Mouse (Mus musculus): ENCODE data around the gene Rras.

Gene Rras

DNA sequence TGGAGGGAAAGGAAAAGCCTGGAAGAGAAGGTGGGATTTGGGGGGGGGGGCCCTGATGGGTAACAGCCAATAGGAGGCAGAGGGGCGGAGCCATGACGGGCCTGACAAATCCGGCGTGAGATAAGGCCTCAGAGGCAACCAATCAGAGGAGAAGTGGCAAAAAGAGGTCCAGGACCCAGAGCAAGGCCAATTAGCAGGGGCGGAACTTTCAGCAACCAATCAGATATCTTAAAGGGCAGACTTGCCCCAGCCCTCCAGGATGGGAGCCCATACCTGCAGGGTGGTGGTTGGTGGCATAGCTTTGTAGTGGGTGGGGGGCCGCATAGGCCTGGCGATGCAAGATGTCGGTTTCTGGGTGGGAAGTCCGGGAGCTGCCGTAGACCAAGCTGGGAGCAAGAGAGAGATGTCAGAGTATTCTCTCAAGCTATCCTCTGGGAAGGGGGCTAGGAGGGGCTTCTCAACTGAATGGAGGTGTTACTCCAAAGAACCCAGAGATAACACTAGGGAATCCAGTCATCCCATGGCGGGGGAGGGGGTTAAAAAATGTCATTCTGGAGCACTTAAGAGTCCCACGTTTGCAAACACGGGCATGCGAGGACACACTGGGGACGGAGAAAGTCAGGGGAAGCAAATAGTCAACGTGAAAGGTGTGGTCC is 33.3 kb downstream of the Rras start:
- CTCF ChIA-PET, result interaction anchor here (0.6 to 2.1 kb wide), 14 partner anchors 7 to 204 kb away, joined by 3 to 9 read pairs (median 3); partner anchors contain the start of genes Aldh16a1 (in 1 of the 4), Pih1d1 (in 1 of the 4) and Rras (in 1 of the 4)

DNA sequence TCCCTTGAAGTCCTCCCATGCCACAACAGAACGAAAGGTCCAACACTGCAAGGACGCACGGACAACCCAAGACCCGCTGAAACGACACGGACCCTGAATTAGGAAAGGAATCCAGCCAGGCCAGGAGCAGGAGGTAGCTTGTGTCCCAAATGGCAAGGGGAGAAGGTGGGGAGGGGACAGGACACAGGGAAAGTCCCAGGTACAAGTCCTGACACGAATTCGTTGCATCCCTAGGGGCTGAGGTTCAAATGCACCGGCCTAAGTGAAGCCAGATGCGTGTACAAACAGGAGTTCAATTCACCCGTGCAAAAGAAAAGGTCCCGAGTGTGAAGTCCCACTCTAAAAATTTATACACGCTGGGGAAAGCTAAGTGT is 33.8 kb downstream of the Rras start:
- CTCF ChIA-PET, result interaction anchor here (0.6 to 2.1 kb wide), 14 partner anchors 8 to 205 kb away, joined by 3 to 9 read pairs (median 3); partner anchors contain the start of genes Aldh16a1 (in 1 of the 4), Pih1d1 (in 1 of the 4) and Rras (in 1 of the 4)
- POLR2A ChIA-PET, result interaction anchor here in 3 of 4 experiments (0.8 to 7.0 kb wide), 44 partner anchors 8 to 408 kb away, joined by 3 to 98 read pairs (median 4); partner anchors contain the start of genes Rras (in 3 of the 3), Ap2a1 (in 2 of the 3), Prmt1 (in 2 of the 3) and Akt1s1 (in 1 of the 3)

More for the DNA sequence above, 33.3 kb downstream of the Rras start:
- POLR2A ChIA-PET, result interaction anchor here in 3 of 4 experiments (0.8 to 7.0 kb wide), 40 partner anchors 9 to 409 kb away, joined by 3 to 98 read pairs (median 4); partner anchors contain the start of genes Rras (in 3 of the 3), Ap2a1 (in 2 of the 3), Akt1s1 (in 1 of the 3) and Aldh16a1 (in 1 of the 3)

DNA sequence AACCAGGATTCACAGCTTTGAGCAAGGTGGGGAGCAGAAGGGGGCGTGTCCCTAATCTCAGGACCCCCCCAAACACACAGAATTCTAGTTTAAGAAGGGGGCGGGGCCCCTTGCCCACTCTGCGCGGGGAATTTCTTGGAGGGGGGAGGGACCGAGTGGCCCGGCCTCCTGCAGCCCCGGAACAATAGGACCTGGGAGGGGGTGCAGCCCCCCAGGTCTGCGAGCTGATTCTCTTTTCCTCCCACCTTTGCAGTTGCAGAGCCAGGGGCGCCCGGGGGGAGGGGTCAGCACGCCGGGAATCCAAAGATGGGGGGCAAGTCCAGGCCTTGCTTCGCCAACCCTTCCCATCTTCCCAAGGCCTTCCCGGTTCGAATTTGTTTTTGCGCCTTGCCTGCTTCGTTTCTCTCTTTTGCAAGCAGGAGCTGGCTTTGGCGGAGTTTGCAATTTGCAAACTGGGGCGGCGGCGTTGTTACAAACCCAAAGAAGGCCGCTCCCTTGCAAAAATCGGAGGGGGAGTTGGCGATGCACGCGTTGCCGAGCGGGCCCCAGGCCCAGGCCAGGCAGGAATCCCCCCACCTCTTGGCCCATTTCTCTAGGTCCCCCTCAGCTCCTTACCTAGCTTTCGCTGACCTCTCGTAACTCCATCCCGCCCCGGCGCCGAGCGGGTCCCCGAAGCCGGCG is 34.6 kb downstream of the Rras start:
- ChIA-PET CTCF (interaction anchor here in 2 of 4 experiments (0.8 to 2.1 kb wide), 6 partner anchors 14 to 35 kb away, joined by 3 to 9 read pairs (median 6); no protein-coding TSS in a partner anchor), POLR2A (interaction anchor here (0.6 to 7.0 kb wide), 42 partner anchors 7 to 407 kb away, joined by 3 to 98 read pairs (median 4); partner anchors contain the start of genes Rras (in 3 of the 4), Prmt1 (in 2 of the 4), Ap2a1 (in 1 of the 4) and Atf5 (in 1 of the 4))

DNA sequence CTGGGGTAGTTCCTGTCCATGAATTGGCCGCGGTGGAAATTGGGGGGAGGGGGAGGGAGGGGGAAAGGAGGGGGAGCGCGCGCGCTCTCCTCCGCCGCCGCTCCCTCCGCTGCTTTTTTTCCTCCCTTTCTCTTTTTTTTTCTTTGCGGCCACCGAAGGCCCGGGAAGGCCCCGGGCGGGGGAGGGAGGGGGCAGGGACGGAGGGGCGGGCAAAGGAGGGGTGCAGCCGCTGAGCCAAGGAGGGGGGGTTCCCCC is 35.0 kb downstream of the Rras start, which contains the start of gene Prr12:
TSS of gene Prr12 (minus strand) at position 20 of the 255 bp plus-strand sequence.
- POLR2A ChIA-PET, result interaction anchor here (0.6 to 7.0 kb wide), 23 partner anchors 9 to 399 kb away, joined by 3 to 98 read pairs (median 5); partner anchors contain the start of genes Rras (in 3 of the 4), Prmt1 (in 2 of the 4), Ap2a1 (in 1 of the 4) and Nosip (in 1 of the 4)
- CTCF ChIA-PET, result interaction anchor here in 2 of 4 experiments (0.8 to 2.1 kb wide), 3 partner anchors 14 to 36 kb away, joined by 3 to 9 read pairs (median 5); no protein-coding TSS in a partner anchor

DNA sequence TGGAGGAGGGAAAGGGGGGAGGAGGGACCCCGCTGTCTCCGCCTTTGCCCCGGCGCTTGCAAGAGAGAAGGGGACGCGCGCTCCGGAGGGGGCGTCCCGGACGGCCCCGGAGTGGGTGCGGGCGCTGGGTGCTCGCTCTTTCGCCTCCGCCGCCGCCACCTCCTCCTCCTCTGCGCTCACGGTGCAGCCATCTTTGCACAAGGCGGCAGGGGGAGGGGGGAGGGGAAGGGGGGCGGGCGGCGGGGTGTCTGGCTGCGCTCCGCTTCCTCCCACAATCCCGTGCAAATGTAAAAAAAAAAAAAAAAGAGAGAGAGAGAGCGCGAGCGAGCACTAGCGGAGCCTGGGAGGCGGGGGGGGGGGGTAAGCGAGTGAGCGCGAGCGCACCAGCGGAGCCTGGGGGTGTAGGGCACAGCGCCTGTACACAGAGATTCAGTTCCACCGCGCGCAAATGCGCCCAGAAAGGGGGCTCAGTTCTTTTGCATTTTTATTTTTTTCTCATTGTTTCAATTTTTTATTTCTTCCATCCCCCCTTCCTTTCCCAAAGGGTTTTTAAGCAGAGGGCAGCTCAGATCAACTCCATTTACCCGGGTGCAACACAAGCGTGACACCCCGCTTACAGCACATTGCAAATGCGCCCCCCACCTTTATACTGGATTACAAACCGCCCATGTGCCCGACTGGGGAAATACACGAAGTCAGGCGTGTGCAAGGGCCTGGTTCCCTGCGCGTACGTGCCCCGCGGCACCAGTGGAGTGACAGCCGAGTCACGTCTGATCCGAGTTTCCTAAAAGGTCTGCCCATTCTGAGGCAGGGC is 35.6 kb downstream of the Rras start:
- CTCF ChIA-PET, result interaction anchor here (0.5 to 1.5 kb wide), 24 partner anchors 14 to 506 kb away, joined by 3 to 39 read pairs (median 3); partner anchors contain the start of genes Flt3l (in 1 of the 4), Gm45713 (in 1 of the 4), Gys1 (in 1 of the 4) and Rras (in 1 of the 4)
- POLR2A ChIA-PET, result interaction anchor here (0.5 to 7.0 kb wide), 79 partner anchors 9 to 806 kb away, joined by 3 to 98 read pairs (median 4); partner anchors contain the start of genes Il4i1 (in 3 of the 4), Nosip (in 3 of the 4), Nup62 (in 3 of the 4) and Prmt1 (in 3 of the 4)

DNA sequence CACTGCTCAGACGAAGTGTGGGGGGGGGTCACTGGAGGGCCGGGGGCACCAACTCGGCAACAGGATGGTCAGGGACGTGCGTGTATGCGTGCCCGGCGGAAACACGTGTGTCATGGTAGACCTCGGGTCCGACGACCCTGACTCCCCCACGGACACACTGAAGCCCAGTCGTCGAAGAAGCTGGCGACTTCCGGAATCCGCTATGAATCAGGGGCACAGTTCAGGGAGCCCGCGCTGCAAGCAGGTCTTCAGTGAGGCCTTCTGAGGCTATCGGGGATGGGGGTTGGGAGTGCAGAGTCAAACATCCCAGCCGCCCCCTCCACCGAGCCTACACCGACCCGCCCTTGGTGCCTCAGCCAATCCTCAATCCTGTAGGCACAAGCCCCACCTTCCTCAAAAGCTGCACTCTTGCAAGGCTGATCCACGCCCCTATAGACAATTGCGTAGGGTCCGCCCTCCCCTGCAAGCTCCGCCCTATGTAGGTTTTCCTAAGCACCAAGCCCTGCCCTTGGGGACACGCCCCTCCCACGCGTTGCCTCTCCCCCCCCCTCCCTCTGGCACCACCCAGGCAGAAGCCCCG is 36.3 kb downstream of the Rras start:
- CTCF ChIA-PET, result interaction anchor here (0.5 to 1.5 kb wide), 28 partner anchors 13 to 505 kb away, joined by 3 to 39 read pairs (median 3); partner anchors contain the start of genes Flt3l (in 2 of the 4), Gm45713 (in 2 of the 4), Gys1 (in 1 of the 4) and Rras (in 1 of the 4)
- POLR2A ChIA-PET, result interaction anchor here (0.5 to 7.0 kb wide), 91 partner anchors 9 to 806 kb away, joined by 3 to 98 read pairs (median 4); partner anchors contain the start of genes Il4i1 (in 3 of the 4), Nosip (in 3 of the 4), Nup62 (in 3 of the 4) and Prmt1 (in 3 of the 4)

DNA sequence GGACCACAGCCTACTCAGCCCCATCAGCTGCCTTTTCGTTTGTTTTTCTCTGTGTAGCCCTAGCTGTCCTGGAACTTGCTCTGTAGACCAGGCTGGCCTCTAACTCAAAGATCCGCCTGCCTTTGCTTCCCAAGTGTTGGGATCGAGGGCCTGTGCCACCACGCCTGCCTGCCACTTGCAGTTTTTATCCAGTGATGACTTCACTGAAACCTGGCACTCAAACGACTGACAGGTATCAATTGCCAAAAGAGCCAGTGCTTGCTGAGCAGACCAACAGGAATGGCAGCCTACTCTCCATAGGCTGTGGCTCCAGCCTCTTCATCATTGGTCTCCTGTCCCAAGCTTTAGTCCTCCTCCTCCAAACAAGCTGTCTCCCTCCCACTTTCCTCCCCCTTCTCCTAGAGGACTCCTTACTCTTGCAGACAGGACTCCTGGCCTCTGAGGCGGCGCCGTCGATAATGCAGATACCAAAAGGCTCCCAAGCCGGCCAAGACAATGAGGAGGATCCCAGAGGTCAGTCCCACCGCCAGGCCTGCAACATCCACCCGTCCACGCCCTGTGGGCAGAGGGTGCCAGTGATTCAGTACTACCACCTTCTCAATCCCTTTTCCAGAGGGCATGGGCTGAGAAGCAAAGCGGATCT is 38.7 kb downstream of the Rras start:
- ChIA-PET CTCF (interaction anchor here in 1 of 4 experiments (1.4 kb wide), 1 partner anchor 12 kb away, joined by 5 read pairs; no protein-coding TSS in a partner anchor), POLR2A (interaction anchor here in 3 of 4 experiments (0.6 to 7.0 kb wide), 7 partner anchors 10 to 167 kb away, joined by 3 to 98 read pairs (median 4); partner anchors contain the start of genes Rras (in 2 of the 3), Nosip (in 1 of the 3) and Prrg2 (in 1 of the 3))

DNA sequence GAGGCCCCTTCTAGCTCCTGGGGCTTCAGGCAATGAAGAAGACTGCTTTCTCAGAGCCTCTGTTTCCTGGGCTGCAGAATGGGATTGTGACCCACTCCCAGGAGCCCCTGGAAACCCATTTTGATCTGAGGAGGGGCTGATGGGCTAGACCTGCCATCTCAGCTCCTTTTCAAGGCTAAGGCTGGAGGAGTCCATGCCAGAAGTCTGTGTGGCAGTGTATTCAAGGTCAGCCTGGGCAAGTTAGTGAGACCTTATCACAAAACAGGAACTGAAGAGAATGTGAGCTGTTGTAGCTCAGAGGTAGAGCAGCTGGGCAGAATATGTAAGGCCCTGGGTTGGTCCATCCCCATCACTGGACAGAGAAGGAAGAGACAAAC is 39.2 kb downstream of the Rras start:
- ChIA-PET CTCF (interaction anchor here in 2 of 4 experiments (0.6 to 1.4 kb wide), 2 partner anchors 11 to 74 kb away, joined by 5 read pairs; no protein-coding TSS in a partner anchor), POLR2A (interaction anchor here in 3 of 4 experiments (0.6 to 7.0 kb wide), 6 partner anchors 10 to 167 kb away, joined by 3 to 98 read pairs (median 5); partner anchors contain the start of genes Rras (in 2 of the 3), Nosip (in 1 of the 3) and Prrg2 (in 1 of the 3))

DNA sequence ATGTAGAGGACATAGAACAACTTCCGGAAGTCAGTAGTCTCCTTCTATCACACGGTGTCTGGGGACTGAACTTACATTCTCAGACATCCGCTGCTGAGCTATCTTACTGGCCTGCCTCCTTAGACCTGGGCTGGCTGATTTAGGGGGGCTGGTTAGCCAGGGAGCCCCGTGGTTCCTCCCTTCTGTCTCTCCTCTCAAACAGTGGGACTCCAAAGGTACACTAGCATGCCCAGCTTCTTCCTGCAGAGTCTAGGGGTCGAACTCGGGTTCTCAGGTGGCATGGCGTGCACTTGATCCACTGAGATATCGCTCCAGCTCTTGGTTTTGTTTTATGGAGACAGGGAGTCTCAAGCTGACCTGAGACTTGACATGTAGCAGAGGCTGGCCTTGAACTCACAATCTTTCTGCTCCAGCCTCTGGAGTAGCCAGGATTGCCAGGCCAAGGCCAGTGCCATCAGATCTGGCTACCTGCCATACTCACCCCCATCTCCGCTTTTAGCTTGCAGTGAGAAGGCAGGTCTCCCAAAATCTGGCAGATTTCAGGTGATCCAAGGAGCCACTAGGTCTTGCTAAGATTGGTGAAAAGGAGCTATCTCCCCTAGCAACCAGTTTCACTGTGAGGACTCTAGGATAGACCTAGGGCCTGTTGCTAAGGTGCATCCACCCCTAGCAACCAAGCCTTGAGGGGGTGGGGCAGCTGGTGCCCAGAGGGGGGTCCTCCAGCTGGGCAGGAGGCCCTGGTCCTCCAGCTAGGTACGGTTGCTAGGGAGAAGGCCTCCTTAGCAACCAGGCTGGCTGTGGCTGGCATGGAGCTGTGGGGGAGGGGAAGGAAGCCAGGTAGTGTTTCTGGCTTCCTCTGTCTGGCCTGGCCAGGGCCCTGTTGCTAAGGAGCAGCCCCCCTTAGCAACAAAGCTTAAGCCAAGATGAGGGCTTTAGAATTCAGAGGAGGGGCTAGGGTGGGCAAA is 41.1 kb downstream of the Rras start:
- POLR2A ChIA-PET, result interaction anchor here in 3 of 4 experiments (0.6 to 2.5 kb wide), 17 partner anchors 7 to 242 kb away, joined by 3 to 13 read pairs (median 3); partner anchors contain the start of genes Atf5 (in 1 of the 3) and Il4i1 (in 1 of the 3)
- CTCF ChIA-PET, result interaction anchor here (0.6 to 2.4 kb wide), 8 partner anchors 9 to 882 kb away, joined by 3 to 17 read pairs (median 4); no protein-coding TSS in a partner anchor

DNA sequence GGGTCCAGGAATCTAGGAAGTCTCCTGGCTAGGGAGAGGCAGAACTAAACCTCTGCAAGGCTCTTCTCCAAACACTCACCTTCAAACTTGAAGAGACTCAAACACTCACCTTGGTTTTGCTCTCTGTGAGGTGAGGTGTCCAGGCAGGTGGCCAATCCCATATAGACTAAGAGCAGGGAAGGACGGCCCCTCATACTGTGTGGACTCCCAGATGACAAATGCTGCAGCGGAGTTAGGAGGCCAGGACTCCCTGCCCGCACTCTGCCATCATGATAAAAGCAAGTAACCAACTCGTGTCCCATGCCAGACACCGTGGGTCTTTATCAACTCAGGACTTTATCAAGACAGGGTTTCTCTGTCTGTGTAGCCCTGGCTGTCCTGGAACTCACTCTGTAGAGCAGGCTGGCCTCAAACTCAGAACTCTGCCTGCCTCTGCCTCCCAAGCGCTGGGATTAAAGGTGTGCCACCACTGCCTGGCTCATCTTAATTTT is 42.9 kb downstream of the Rras start:
- ChIA-PET POLR2A (interaction anchor here in 3 of 4 experiments (0.8 to 2.2 kb wide), 16 partner anchors 10 to 144 kb away, joined by 3 to 10 read pairs (median 5); partner anchors contain the start of genes Aldh16a1 (in 1 of the 3), Ccdc155 (in 1 of the 3), Prmt1 (in 1 of the 3) and Rcn3 (in 1 of the 3)), CTCF (no interaction called here)

DNA sequence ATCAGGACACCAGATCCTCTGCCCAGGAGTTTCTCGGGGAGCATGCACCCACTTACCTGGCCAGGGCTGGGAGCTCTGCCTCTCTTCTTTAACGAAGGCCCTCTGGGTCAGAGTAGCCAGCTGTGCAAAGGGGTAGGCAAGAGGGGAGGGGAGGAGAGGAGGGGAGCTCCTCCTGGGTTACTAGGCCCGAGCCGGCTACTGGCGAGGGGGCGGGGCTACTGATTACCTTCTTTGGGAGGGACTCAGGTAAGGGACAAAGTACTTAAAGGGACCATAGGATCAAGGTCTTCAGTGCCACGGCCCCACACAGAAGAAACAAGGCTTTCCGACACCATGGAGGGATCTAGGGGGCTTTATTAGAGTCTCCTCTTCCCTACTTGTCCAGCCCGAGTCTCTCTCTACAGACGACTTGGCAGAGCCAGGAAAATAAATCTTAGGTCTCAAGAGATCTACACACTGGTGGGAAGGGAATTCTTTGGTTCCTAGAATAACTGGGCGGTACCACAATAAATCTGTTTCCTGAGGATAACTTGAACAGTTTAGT is 43.8 kb downstream of the Rras start:
- CTCF ChIA-PET, result interaction anchor here in 2 of 4 experiments (0.5 to 0.6 kb wide), 2 partner anchors 10 to 75 kb away, joined by 3 to 6 read pairs; partner anchors contain the start of gene Prmt1 (in 1 of the 2)
- POLR2A ChIA-PET, result interaction anchor here (0.6 to 2.2 kb wide), 32 partner anchors 7 to 659 kb away, joined by 3 to 10 read pairs (median 4); partner anchors contain the start of genes Rras (in 3 of the 4), Prr12 (in 2 of the 4), Aldh16a1 (in 1 of the 4) and Ccdc155 (in 1 of the 4)

DNA sequence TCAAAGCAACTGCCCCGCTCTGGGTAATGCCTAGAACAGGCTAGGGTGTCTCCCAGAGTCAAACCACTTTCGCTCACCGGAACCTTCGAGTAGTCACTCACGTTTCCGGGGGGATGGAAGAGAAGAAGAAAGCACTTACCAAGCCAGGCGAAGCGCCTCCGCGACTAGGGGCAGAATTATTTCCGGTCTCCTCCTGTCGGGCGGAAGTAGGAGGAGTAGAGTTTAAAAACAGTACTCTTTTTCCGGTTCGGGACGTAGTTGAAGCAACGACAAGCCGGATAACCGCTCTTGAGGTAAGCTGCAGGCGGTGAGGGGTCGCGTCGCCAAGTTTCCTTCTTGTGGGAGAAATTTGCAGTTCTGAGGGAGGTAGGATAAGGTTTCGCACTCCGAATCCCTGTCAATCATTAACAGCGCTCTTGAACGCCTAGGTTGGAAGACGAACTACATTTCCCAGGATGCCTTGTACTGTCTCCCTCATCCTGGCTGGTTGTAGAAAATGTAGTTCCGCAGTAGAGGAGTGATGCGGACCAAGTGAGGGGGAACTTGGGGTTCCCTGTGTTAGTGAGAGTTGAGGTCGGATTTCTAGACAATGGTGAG is 44.6 kb downstream of the Rras start, which contains the start of the genes Nosip and Prrg2:
TSS of gene Nosip (plus strand) at position 191 of the 597 bp plus-strand sequence.
TSS of gene Prrg2 (minus strand) at position 439 of the 597 bp plus-strand sequence.
- CTCF ChIA-PET, result interaction anchor here in 1 of 4 experiments (0.6 kb wide), 1 partner anchor 45 kb away, joined by 3 read pairs; the partner anchor contains the start of gene Rras

More for the DNA sequence above, 44.6 kb downstream of the Rras start, which contains the start of the genes Nosip and Prrg2:
- POLR2A ChIA-PET, result interaction anchor here in 3 of 4 experiments (0.6 to 8.9 kb wide), 15 partner anchors 8 to 305 kb away, joined by 3 to 98 read pairs (median 6); partner anchors contain the start of genes Prmt1 (in 2 of the 3), Prr12 (in 1 of the 3), Rps11 (in 1 of the 3) and Rras (in 1 of the 3)
